Mouse (Mus musculus) 416B (cell line): ENCODE measurements around the gene Ube2o.

ENCODE experiments used
- DNase-seq: peaks from one replicate; pipeline ENCODE4 v3.0.0; 2011; ENCODE audit warnings: low read depth

Ube2o gene

DNA sequence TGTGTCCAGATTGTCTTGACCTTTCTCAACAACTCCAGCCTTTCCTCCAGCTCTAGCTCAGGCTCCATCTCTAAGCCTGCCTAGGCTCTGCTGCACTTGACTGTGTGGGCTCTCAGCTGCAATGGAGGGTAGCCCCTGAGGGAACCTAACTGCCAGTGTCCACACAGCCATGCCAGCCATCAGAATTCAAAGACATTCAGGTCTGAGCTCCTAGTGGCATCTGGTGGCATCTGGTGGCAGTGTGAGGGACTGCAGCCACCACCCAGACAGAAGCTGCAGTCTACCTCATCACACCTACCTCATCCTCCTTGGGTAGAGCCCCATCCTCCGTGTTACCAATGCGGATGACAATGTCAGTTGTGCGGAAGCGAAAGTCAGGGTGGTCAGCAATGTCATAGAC is 38.1 kb downstream of the Ube2o start:
- peak; percentile 51 for DNase-seq

GRCm38 (mm10) chr11:116541183-116541582 is 40.1 kb downstream of the Ube2o start:
- no peak for DNase-seq

DNA sequence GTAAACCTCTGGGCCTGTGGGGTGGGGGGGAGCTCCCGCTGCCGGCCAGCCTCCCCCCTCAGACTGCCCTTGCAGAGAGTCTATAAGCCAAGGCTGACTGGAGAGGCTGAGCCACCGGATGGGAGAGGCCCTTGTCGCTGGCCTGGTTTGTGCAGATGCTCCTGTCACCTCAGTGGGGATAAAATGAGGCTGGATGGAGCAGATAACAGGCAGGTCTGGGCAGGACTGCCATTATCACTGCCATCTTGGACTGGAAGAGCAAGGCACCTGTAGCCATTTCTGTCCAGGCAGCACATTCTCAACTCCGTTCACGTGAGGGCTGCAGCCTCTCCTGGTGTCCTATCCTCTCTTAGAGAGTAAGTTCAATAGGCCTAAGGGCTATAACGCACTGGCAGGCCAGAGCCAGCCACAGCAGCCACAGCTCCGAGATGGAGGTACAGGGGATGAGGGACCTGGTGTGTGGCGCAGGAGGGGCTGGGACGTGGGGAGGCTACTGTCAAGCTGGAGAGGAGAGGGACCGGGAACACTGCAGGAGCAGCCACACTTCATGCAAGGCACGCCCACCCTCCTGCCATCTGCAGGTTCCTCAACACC is 43.0 kb downstream of the Ube2o start:
- DNase-seq, result no peak

DNA sequence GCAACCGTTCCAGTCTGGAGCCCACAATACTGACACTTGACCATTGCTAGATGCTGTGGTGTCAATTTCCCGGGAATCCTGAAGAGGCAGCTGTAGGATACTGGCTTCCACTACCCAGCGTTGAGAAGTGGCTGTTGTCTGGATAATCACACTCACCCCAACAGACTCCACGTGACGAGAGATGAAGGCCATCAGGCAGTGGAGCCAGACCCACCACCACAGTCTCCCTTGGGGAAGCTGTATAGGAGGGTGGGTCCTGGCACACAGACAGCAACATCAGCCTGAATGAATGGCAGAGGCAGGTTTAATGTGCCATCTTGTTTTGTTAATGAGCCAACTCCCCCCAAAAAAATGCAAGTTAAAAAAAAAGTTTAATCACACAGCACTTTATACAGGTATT is 43.9 kb downstream of the Ube2o start:
- DNase-seq, result no peak

GRCm38 (mm10) chr11:116536685-116537084 is 44.6 kb downstream of the Ube2o start:
- DNase-seq, result no peak

GRCm38 (mm10) chr11:116534154-116534865 is 46.9 kb downstream of the Ube2o start:
- peak; percentile 66 for DNase-seq

DNA sequence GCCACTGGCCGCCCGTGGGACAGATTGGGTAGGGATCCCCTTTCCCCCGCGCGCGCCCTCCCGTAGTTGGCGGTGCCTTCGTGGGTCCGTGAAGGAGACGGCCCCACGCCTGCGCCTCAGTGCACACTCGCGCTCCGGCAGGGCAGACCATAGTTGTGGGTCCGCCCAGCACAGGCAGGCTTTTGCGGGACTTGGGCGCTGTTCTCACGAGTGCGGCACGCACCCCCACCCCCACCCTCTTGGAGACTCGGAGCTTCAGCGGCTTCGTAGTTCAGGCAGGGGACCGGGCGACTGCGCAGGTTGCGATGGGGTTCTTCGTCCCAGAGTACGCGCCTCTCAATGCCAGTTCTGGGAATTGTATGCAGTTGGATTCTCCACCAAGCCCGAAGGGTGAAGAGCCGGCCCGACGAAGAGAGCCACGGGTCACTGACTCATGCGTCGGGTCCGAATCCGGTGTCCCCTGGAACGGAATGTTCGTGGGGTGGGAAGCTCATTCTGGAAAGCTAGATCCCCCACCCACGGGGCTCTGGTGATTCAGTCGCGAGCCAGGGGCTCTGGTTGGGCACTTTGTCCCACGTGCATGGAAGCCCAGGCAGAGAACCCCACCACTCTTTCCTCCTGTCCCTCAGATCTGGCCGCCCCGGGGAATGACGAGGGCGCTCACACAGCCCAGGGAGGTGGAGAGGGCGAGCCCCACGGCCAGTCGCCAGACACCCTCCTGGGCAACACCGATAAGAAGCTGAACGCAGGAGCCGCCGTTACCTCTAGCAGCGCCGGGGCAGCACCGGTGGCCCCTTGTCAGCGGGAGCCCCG is 47.7 kb downstream of the Ube2o start:
- no peak for DNase-seq

DNA sequence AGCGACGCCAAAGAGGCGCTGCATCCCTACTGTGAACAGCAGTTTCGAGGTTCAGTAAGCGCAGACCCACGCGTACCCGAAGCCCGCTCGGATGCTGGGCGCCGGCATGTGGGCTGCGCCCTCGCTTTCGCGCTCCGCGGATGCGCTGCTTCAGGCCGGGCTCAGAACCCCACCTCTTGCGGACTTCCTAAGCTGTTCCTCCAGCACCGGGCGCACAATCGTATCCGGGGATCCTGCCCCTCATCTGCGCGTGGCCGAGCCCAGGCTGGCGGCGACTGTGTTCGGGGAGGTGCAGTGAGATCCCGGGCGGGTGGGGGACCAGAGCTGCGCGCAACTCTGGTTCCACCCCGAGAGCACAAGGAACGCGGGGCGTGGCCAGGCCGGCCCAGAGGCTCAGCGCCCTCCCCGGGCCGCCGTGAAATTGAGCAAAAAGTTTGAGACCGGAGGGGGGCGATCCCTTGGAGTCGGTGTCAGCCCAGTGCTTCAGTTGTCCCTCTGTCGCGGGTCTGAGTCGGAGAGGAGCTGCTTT is 48.4 kb downstream of the Ube2o start:
- no peak for DNase-seq

DNA sequence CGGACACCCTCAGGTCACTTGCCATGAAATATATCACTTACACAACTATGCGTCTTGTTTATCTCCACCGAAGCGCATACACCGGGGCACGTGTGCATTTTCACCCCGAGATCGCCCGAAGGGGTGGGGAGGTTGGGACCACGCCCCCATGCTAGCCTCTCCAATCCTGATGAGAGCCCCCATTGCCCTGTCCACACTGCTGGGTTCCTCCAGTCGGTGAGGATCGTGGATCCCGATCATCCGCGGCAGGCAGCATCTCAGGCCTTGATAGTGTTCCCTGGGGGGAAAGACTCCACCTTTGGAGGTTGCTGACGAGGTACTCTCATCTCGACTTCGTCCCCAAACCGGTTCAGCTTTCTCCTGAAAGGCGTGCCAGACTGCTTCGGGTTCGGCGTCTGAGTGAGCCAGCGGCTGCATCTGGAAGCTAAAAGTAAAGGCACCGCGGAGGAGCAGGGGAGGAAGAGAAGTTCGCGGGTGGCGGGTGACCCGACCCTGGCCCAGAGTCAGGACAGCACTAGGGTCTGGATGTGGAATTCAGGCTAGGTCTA is 48.9 kb downstream of the Ube2o start:
- no peak for DNase-seq

DNA sequence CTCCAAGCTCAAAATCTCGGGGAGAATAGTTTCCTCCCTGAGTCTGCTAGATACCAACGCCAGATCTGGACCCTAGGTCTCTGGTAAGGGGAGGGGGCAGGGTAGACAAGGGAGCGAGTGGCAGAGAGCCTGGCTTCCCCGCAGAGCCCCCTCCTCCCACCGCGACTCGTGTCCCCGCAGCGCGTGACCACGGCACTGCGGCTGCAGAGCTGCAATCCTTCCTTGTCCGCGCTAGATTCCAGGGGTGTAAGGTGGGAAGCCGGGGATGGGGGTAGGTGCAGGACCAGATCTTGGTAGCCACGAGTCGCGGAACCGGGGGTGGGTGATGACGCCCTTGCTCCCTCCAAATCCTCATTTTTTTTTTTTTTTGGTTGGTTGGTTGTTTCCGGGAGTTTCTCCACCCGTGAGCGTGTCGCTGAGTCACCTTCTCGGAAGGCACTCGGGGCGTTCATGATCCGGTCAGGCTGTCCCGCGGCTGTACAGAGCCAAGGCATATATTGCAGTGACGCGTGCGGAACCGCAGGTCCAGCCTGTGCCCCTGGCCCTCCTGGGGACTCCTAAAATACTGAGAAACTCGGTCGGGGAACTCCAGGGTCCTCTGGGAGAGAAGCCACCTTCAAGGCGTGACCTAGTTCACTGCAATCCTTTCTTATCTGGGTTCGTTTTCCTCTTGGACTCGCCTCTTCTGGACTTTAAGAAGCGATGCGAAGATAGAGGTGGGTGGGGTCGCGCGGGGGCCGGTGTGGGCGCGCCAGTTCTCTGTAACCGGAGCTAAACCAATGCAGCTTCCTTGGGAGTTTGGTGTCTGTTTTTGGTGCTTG is 49.7 kb downstream of the Ube2o start:
- no peak for DNase-seq

DNA sequence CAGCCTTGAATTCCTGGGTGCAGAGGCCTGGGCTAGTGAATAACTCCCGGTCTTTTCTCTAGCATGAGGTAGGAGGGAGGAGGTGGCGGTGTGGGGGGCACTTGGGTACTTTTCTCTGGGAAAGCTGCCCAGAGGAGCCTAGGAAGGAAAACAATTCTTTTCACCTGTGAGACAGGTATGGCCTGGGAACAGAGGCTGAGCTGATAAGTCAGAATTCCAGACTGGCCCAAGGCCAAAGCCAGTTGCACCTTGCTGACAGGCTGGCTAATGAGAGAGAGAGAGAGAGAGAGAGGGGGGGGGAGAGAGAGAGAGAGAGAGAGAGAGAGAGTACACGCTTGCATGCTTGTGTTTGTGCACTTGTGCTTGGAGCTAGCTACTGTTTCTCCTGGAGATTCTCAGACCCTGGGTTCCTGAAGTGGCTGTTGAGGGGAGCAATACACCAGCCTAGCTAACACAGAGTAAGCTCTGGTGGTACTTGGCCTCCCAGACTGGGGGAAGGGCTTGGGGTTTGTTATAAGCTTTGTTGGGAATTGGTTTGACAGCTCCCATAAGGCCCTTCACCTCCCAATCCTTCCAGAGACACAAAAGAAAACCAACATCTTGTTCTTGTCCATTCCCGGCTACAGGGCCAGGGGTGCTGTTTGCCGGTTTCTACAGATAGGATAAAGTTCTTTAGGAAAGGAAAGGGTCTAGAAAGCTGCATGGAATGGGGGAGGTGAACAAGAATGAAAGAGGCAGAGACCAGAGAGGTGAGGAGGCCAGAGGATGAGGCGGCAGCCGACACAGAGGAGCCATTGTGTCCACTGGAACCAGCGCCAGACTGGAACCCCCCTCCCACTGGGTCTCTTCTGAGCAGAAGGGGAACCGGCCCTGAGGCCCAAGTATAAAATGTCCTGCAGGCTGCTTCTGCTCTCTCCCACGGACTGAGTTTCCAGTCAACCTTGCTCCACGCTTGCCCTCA is 50.8 kb downstream of the Ube2o start, which contains the start of gene Sphk1:
Gene Sphk1 (plus strand): TSS at position 739 of the 961 bp plus-strand sequence.
- DNase-seq, result no peak

GRCm38 (mm10) chr11:116528636-116529320 is 52.5 kb downstream of the Ube2o start:
- no peak for DNase-seq

DNA sequence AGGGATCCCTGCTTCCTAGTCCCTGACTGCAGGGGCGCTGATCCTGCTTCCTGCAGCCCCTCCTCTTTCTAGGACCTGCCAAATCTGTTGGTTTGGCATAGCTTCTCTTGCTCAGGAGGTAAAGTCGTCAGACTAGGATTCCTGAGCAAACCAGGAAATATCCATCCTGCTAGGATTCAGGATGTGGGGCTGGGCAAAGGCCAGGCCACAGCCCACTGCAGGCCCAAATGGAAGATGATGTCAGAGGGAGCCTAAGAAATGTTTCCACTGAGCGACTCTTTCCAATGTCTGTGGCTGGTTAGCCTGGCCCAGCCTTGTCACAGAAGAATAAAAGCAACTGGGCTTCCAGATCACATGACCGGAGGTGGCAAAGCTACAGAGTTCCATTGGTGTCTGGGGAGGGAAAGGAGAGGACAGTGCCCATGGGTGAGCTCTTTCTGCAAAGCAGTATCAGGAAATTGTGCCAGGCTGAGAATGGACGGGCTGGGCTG is 57.5 kb downstream of the Ube2o start:
- DNase-seq, result peak; percentile 60

DNA sequence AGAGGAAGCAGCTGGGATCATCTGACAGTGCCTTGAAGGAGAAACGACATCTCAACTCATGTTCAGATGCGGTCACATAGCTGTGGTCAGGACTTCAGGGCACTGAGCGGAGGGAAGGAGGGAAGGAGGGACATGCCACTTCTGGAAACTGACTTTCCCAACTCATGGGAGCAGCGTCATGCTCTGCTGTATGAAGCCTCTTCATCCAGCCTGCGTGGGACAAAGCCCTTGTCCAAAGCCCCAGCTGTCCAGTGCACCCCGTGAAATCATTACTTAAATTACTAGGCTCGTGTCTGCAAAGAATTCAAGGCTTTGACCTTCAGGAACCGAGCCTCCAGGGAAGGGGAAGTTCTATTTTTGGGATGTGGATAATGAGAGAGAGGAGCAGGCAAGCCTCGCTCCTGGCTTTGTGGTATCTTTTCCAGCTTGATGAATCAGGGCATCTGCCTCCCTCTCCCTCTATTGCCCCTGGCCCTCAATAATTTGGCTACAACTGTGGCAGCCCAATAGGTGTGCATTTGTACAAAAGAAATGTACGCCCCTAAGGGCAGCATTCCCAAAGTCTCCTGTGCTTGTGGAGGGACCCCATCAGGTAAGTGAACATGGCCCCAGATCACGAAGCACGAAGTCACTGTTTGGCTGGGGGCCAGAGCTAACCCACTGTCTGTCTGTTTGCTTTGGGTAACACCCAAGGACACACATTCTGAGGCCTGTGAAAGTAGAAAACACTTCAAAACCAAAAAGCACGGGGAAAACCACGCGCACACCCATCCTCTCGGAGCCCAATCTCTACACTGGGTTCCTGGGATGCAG is 58.2 kb downstream of the Ube2o start:
- DNase-seq, result peak; percentile 27

DNA sequence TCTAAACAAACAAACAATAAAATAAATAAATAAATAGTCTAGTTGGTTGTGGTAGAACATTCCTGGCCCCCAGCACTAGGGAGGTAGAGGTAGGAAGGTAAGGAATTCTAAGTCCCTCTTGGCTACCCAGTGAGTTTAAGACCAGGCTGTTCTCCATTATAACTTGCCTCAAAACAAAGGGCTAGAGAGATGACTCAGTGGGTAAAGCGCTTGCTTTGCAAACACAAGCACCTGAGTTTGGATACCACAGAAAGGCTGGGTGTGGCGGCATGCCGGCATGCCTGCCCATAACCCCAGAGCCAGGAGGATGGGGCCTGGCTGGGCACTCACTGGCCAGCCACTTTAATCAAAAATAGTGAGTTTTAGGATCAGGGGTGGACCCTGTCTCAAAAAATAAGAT is 59.2 kb downstream of the Ube2o start:
- no peak for DNase-seq

DNA sequence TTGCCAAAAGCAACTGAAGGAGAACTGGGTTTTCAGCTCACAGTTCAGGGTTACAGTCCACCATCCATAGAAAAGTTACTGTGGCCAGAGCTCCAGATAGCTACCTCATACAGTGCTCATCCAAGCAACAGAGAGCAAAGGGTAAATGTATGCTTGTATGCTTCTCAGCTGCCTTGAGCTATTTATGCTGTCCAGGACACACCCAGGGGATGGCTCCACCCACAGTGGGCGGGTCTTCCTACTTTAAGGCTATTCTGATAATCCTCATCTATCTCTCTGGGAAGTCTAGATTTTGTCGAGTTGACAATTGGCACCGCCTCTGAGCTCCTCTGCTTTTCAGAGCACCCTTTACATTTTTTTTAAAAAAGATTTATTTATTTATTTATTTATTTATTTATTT is 60.1 kb downstream of the Ube2o start:
- peak; percentile 44 for DNase-seq

DNA sequence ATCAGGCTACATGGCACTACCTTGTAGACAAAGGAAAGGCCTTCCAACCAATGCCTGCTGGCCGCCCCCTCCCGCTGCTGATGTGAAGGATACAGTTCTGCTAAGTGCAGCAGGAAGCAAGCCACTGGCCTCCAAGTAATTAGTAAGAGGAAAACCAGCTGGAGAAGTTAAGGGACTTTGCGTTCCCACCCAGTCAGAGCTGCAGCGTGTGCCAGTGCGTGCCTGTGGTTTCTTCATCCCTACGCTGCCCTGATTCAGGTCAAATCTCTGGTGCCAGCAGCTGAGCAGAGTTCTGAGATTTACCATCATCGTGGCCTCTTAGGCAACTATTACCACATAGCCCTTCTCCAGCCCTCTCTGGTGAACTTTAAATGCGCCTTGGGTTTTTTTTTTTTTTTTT is 62.8 kb downstream of the Ube2o start:
- peak; percentile 38 for DNase-seq

DNA sequence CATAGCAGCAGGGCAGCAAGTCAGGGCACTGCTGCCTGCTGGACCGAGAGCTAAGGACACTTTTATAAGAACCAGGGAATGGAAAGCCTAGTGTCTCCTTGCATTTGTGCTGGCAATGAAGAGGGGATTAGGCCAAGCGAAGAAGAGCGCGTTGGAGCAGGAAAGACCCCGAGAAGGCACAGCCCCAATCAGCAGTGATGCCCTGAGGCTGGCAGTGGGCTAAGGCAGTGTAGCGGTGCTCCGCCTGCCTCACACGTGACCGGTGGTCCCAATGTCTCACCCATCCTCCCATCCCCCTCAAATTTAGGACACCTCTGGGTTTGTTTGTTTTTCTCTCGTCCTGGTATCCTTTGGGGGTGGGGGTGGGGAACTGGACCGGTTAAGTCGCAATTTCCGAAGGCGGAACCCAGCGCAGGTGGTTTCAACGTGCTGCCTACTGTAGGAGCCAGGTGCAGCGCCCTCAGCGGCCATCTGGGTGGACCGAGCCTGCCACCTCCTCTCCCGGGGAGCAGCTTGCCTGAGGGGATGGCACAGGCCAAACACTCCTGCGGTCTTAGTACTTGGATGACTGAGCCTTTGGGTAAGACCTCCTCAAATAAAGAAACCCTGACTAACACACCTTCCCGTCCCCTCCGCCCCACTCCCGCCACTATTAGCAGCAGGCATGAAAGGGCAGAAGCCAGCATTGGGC is 65.8 kb downstream of the Ube2o start:
- DNase-seq, result no peak
